Mouse (Mus musculus) embryonic fibroblast, embryonic 13.5 days (primary cell): ENCODE results near the gene Sult6b2.

Experiments used
- CTCF ChIP-seq: IDR thresholded peaks from 2 replicates; pipeline ENCODE4 v1.5.1; 2011; ENCODE audit warnings: mild to moderate bottlenecking, control low read depth, low read length, moderate library complexity, borderline replicate concordance; ENCODE audit not compliant: insufficient read depth
- POLR2A ChIP-seq: IDR thresholded peaks from 2 replicates; pipeline ENCODE4 v1.6.1; 2011; ENCODE audit warnings: low read depth, mild to moderate bottlenecking, control low read depth, low read length, moderate library complexity

GRCm38 (mm10) chr6:142806326-142806725 lies 2.0 kb upstream of the Sult6b2 start:
- TF ChIP-seq POLR2A (no peak), CTCF (no peak)
